Mouse (Mus musculus): ENCODE measurements around the gene Mrpl53. TPM values are rescaled to one million over a fixed set of nuclear protein-coding genes. Genes with fewer than 3 reads are reported as not detected.
A peak's percentile ranks its signal among the peaks of the same experiment; 100 is the strongest.

The Mrpl53 gene
- polyA plus RNA-seq, 1 experiment from 2014 or later, result 137 TPM

- peaks cover 33% of the 10 kb centered on the region for H3K36me3 ChIP-seq
- H3K9ac ChIP-seq (replicated peaks), result no peak overlapping the region
- peaks cover 62% of the 10 kb centered on the region for H3K4me1 ChIP-seq (replicated peaks)
- H3K27me3 ChIP-seq, result no peaks in the 10 kb centered on the region
- H3K4me3 ChIP-seq (replicated peaks), result 0 out of 2 replicates have a peak overlapping the region, but pooled peaks have one; percentile 1
- no peaks in the 10 kb centered on the region for H3K9me3 ChIP-seq
- ATAC-seq, result no peak
- WGBS, result 94% methylated on average over 13 of the region's 13 CpGs
- H3K27ac ChIP-seq, result no peak overlapping the region
- no peak overlapping the region for H3K4me2 ChIP-seq (replicated peaks)
Measured at GRCm38 (mm10) chr6:83117616-83118015, 8.8 kb downstream of the Mrpl53 start.

GRCm38 (mm10) chr6:83118369-83118768 is 9.5 kb downstream of the Mrpl53 start:
- no peak for ATAC-seq
- no peak overlapping the region for H3K4me2 ChIP-seq (replicated peaks)
- H3K4me3 ChIP-seq (replicated peaks), result no peak overlapping the region
- H3K9ac ChIP-seq (replicated peaks), result no peak overlapping the region
- H3K4me1 ChIP-seq (replicated peaks), result peaks cover 70% of the 10 kb centered on the region
- 86% methylated on average over 11 of the region's 11 CpGs for WGBS
- H3K9me3 ChIP-seq, result no peaks in the 10 kb centered on the region
- H3K27ac ChIP-seq, result no peak overlapping the region
- peaks cover 33% of the 10 kb centered on the region for H3K36me3 ChIP-seq
- H3K27me3 ChIP-seq, result no peaks in the 10 kb centered on the region

- Histone ChIP-seq H3K9me3 (no peaks in the 10 kb centered on the region), H3K9ac (replicated peaks) (peak overlapping the region; percentile 92), H3K4me3 (replicated peaks) (peak overlapping the region; percentile 74), H3K27ac (peak overlapping the region; percentile 9; the same call in 1 of the 2 replicates), H3K4me1 (replicated peaks) (peaks cover 77% of the 10 kb centered on the region), H3K4me2 (replicated peaks) (peak overlapping the region; percentile 98), H3K36me3 (peaks cover 33% of the 10 kb centered on the region), H3K27me3 (no peaks in the 10 kb centered on the region)
- ATAC-seq, result no peak
- WGBS, result 88% methylated on average over 14 of the region's 14 CpGs
Measured at GRCm38 (mm10) chr6:83118825-83119733, 10.2 kb downstream of the Mrpl53 start.

DNA sequence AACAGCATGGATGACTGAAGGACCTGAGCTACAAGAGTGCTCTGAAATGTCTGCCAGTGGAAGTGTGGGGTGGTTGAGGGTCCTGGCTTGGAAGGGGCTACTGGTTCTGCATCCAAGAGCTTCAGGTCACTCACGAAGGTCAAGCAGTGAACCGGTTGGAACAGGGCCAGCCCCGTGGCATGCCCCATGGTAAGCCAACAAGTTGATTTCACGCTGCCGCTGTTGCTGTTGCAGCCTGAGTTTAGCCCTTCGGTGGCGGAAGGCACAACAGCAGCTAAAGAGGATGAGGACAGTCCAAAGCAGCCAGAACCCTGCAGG is 10.9 kb downstream of the Mrpl53 start:
- Histone ChIP-seq H3K27ac (0 out of 2 replicates have a peak overlapping the region, but pooled peaks have one; percentile 9), H3K4me2 (replicated peaks) (peak overlapping the region; percentile 98), H3K4me1 (replicated peaks) (peaks cover 79% of the 10 kb centered on the region), H3K9ac (replicated peaks) (peak overlapping the region; percentile 92), H3K27me3 (no peaks in the 10 kb centered on the region), H3K9me3 (no peaks in the 10 kb centered on the region), H3K4me3 (replicated peaks) (peak overlapping the region; percentile 74), H3K36me3 (peaks cover 33% of the 10 kb centered on the region)
- ATAC-seq, result no peak
- 49% methylated on average over 7 of the region's 7 CpGs for WGBS

DNA sequence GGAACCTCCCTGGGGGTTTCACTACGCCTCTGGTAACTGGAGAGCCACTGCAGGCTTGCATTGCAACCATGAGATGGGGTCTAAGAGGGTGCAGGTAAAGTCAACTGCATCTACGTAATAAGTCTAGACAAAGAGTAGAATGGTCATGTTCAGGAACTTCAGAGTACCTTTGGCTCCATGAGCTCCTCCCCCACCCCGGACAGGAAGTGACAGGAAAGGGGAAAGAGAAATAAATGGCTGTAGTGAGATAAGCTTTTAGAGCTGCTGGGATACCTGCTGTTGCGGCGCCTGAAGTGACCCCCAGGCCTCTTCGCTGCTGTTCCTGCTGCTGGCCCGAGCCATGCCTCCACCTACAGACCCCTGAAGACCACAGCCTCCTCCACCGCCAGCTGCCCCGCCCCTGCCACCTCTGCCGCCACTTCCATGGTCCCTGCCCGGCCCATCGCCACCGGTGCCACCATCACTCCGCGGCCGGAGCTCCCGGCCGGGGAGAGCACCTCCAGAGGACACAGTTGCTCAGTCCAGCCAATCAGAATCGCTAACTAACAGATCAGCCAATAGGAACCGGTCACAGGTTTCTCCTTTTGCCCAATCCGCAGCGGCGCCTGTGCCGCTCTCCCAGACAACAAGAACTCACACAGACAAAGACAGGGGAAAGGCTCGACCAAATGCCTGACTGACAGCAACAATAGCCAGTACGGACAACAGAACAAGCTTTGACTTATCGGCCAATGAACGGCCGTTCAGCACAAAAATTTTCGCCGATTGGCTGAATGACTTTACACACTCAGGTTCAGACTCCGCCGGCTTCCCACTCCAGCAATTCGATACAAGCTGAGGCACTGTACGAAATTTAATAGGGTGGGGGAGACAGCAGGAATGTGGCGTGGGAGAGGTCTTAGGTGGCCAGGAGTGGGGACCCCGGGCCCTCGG is 12.4 kb downstream of the Mrpl53 start, which contains the start of gene Wbp1:
Gene Wbp1 (minus strand): TSS at position 630 of the 933 bp plus-strand sequence.
- Histone ChIP-seq H3K27ac (peak within 1 kb of the TSS; percentile 99), H3K4me1 (replicated peaks) (peaks cover 76% of the 10 kb centered on the region), H3K36me3 (peaks cover 33% of the 10 kb centered on the region), H3K9ac (replicated peaks) (peak within 1 kb of the TSS; percentile 92), H3K27me3 (no peaks in the 10 kb centered on the region), H3K4me2 (replicated peaks) (peak within 1 kb of the TSS; percentile 98), H3K4me3 (replicated peaks) (peak within 1 kb of the TSS; percentile 74), H3K9me3 (no peaks in the 10 kb centered on the region)
- under 1% methylated on average over 38 of the region's 38 CpGs for WGBS
- ATAC-seq, result peak; percentile 95

DNA sequence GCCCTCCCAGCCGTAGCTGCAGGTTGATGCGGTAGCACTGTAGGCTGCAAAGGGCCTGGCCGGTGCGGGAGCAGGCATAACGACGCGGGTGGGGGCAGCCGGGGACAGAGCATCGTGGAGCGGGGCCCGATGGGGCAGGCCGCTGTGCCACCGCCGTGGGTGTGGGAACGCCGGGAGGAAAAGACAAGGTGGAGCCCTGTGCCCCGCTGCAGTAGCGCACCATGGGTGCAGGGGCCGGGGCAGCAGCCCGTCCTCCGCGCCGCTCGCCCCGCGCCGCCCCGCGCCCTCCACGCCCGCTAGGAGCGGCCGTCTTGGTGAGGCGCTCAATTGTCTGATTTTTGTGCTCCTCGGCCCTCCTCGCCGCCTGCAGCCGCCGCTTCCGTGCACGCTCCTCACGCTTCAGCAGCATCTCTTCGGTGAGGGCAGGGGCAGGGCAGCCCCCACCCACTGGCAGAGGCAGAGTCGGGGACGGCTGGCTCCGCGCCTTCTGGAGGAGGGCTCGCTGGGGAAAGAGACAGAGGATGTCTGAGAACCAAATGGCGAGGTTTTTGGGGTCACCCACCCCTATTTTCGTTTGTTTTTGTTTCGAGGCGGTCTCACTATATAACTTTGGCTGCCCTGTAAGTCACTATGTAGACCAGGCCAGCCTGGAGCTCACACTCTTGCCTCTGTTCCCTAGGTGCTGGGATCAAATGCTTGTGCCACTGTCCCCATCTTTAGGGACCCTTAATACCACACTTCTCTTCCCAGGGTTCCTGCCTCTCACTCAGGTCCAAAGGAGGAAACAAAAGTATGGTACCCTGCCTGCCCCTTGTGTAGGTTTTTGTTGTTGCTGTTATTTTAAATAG is 13.2 kb downstream of the Mrpl53 start:
- Histone ChIP-seq H3K4me3 (replicated peaks) (peak overlapping the region; percentile 74), H3K4me2 (replicated peaks) (peak overlapping the region; percentile 98), H3K27me3 (no peaks in the 10 kb centered on the region), H3K9me3 (no peaks in the 10 kb centered on the region), H3K27ac (peak overlapping the region; percentile 99), H3K36me3 (peaks cover 28% of the 10 kb centered on the region), H3K4me1 (replicated peaks) (peaks cover 67% of the 10 kb centered on the region), H3K9ac (replicated peaks) (peak overlapping the region; percentile 91)
- peak; percentile 8; the same call in 1 of the 2 replicates for ATAC-seq
- WGBS, result 1% methylated on average over 47 of the region's 52 CpGs

GRCm38 (mm10) chr6:83122961-83123360 is 14.1 kb downstream of the Mrpl53 start:
- 72% methylated on average over 5 of the region's 5 CpGs for WGBS
- no peak for ATAC-seq
- Histone ChIP-seq H3K4me1 (replicated peaks) (peaks cover 60% of the 10 kb centered on the region), H3K36me3 (peaks cover 20% of the 10 kb centered on the region), H3K9ac (replicated peaks) (peak overlapping the region; percentile 91; the same call in 1 of the 2 replicates), H3K4me3 (replicated peaks) (peak overlapping the region; percentile 74), H3K4me2 (replicated peaks) (peak overlapping the region; percentile 98), H3K9me3 (no peaks in the 10 kb centered on the region), H3K27ac (peak overlapping the region; percentile 99; the same call in 1 of the 2 replicates), H3K27me3 (no peaks in the 10 kb centered on the region)

- Histone ChIP-seq H3K9ac (replicated peaks) (peak overlapping the region; percentile 78), H3K4me1 (replicated peaks) (peaks cover 42% of the 10 kb centered on the region), H3K4me2 (replicated peaks) (peak overlapping the region; percentile 92), H3K36me3 (peaks cover under 1% of the 10 kb centered on the region), H3K4me3 (replicated peaks) (peak overlapping the region; percentile 78), H3K27me3 (no peaks in the 10 kb centered on the region), H3K9me3 (no peaks in the 10 kb centered on the region), H3K27ac (0 out of 2 replicates have a peak overlapping the region, but pooled peaks have one; percentile 53)
- ATAC-seq, result peak; percentile 3
- WGBS, result under 1% methylated on average over 30 of the region's 30 CpGs
Measured at GRCm38 (mm10) chr6:83124851-83125312, 16.0 kb downstream of the Mrpl53 start.

DNA sequence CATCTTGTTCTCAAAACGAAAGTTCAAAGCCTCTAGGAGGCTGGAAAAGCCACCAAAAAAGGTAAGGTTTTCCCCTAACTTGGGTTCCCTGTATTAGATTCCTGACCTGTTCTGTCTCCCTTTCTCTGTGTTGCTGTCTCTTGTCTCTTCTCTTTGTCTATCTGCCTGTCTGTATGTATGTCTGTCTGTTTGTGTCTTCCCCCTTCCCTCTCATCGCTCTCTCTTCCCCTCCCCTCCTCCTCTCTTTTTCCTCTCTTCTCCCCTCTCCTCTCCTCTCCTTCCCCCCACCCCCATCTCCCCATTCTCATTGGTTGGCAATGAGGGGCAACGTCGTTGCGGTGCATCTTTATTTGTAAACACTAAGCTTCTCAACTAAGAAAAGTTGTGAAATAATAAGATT is 16.5 kb downstream of the Mrpl53 start, which contains the start of gene Ino80b:
Gene Ino80b (minus strand): TSS at position 101 of the 400 bp plus-strand sequence.
- Histone ChIP-seq H3K4me2 (replicated peaks) (peak within 1 kb of the TSS; percentile 92), H3K9ac (replicated peaks) (peak within 1 kb of the TSS; percentile 78), H3K36me3 (no peaks in the 10 kb centered on the region), H3K4me3 (replicated peaks) (peak within 1 kb of the TSS; percentile 78), H3K4me1 (replicated peaks) (peaks cover 38% of the 10 kb centered on the region), H3K27me3 (no peaks in the 10 kb centered on the region), H3K9me3 (no peaks in the 10 kb centered on the region), H3K27ac (0 out of 2 replicates have a peak within 1 kb of the TSS, but pooled peaks have one; percentile 53)
- 26% methylated on average over 5 of the region's 5 CpGs for WGBS
- no peak for ATAC-seq

DNA sequence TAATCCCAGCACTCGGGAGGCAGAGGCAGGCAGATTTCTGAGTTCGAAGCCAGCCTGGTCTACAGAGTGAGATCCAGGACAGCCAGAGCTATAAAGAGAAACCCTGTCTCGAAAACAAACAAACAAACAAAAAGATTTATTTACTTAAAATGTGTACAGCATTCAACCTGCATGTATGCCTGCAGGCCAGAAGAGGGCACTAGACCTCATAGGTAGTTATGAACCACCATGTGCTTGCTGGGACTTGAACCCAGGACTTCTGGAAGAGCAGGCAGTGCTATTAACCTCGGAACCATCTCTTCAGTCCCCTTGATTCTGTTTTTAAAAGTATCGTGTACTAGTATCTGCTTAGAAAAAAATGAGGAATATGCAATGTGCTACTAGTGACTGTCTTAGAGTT is 18.6 kb downstream of the Mrpl53 start:
- Histone ChIP-seq H3K36me3 (no peaks in the 10 kb centered on the region), H3K4me1 (replicated peaks) (peaks cover 29% of the 10 kb centered on the region), H3K9ac (replicated peaks) (no peak overlapping the region), H3K9me3 (no peaks in the 10 kb centered on the region), H3K4me3 (replicated peaks) (no peak overlapping the region), H3K4me2 (replicated peaks) (no peak overlapping the region), H3K27me3 (no peaks in the 10 kb centered on the region), H3K27ac (no peak overlapping the region)
- WGBS, result 96% methylated on average over 5 of the region's 5 CpGs
- ATAC-seq, result no peak
